Mouse (Mus musculus) kidney, adult 2 months (tissue): ENCODE measurements around the gene Dop1b.

ENCODE experiments used
- CTCF ChIP-seq: fragments of 200-500 bp; conservative IDR thresholded peaks from 2 replicates; pipeline ENCODE4 v1.5.1; 2011; ENCODE audit warnings: low read depth, mild to moderate bottlenecking, control low read depth, low read length, moderate library complexity, mixed read lengths; ENCODE audit not compliant: insufficient read depth, insufficient read length
- POLR2A ChIP-seq: fragments of 200-500 bp; IDR thresholded peaks from one replicate; pipeline ENCODE4 v1.6.1; 2011; ENCODE audit warnings: low read depth, low read length, control low read depth

- TF ChIP-seq CTCF (no peak), POLR2A (no peak)
Measured at GRCm38 (mm10) chr16:93826909-93827308, 115.2 kb downstream of the Dop1b start.
